Mouse (Mus musculus): Measurements from ENCODE around the gene Marcks. TPM values are rescaled to one million over a fixed set of nuclear protein-coding genes. Genes with fewer than 3 reads are reported as not detected.

Marcks gene
- polyA plus RNA-seq, 1 experiment, result 39.0 TPM

- TF ChIP-seq POLR2A (IDR thresholded peaks at IDR 0.05; ENCODE audit: borderline replicate concordance, extremely low read depth, low read depth, low read length) (peak; percentile 32; the same call in 1 of the 2 replicates), CTCF (IDR thresholded peaks at IDR 0.05; ENCODE audit: insufficient read depth, low read length) (no peak)
- peak; percentile 53 for DNase-seq
- Histone ChIP-seq H3K4me1 (ENCODE audit: control insufficient read depth, insufficient read depth, low read length) (no peaks in the 10 kb centered on the region; the same call in 1 of the 2 replicates), H3K4me3 (replicated peaks; ENCODE audit: extremely low read depth, low read depth, low read length) (peak overlapping the region; percentile 92)
- 2% methylated on average over 24 of the region's 24 CpGs for WGBS
Observed at GRCm38 (mm10) chr10:37137531-37138310, 999 bp downstream of the Marcks start.

- H3K4me1 ChIP-seq (ENCODE audit: control insufficient read depth, insufficient read depth, low read length), result no peaks in the 10 kb centered on the region; the same call in 1 of the 2 replicates
- peak overlapping the region; percentile 92 for H3K4me3 ChIP-seq (replicated peaks; ENCODE audit: extremely low read depth, low read depth, low read length)
- TF ChIP-seq POLR2A (IDR thresholded peaks at IDR 0.05; ENCODE audit: borderline replicate concordance, extremely low read depth, low read depth, low read length), result peak; percentile 46; the same call in 1 of the 2 replicates
- peak; percentile 40; the same call in 1 of the 2 replicates for TF ChIP-seq CTCF (IDR thresholded peaks at IDR 0.05; ENCODE audit: insufficient read depth, low read length)
- WGBS, result under 1% methylated on average over 47 of the region's 49 CpGs
- DNase-seq, result peak; percentile 93
Observed at GRCm38 (mm10) chr10:37136981-37137518, 1.7 kb downstream of the Marcks start.

GRCm38 (mm10) chr10:37135951-37136751, 2.6 kb downstream of the Marcks start:
- DNase-seq, result peak; percentile 71
- peak overlapping the region; percentile 88 for H3K4me3 ChIP-seq (replicated peaks; ENCODE audit: extremely low read depth, low read depth, low read length)
- TF ChIP-seq POLR2A (IDR thresholded peaks at IDR 0.05; ENCODE audit: borderline replicate concordance, extremely low read depth, low read depth, low read length), result no peak
- no peak for TF ChIP-seq CTCF (IDR thresholded peaks at IDR 0.05; ENCODE audit: insufficient read depth, low read length)
- WGBS, result 2% methylated on average over 88 of the region's 99 CpGs
- no peaks in the 10 kb centered on the region; the same call in 1 of the 2 replicates for H3K4me1 ChIP-seq (ENCODE audit: control insufficient read depth, insufficient read depth, low read length)

- no peak for DNase-seq
- H3K4me3 ChIP-seq (replicated peaks; ENCODE audit: extremely low read depth, low read depth, low read length), result no peak overlapping the region
- TF ChIP-seq POLR2A (IDR thresholded peaks at IDR 0.05; ENCODE audit: borderline replicate concordance, extremely low read depth, low read depth, low read length) (no peak), CTCF (IDR thresholded peaks at IDR 0.05; ENCODE audit: insufficient read depth, low read length) (no peak)
- no peaks in the 10 kb centered on the region; the same call in 1 of the 2 replicates for H3K4me1 ChIP-seq (ENCODE audit: control insufficient read depth, insufficient read depth, low read length)
- WGBS, result 80% methylated on average over 4 of the region's 4 CpGs
Observed at GRCm38 (mm10) chr10:37133876-37134708, 4.6 kb downstream of the Marcks start.

GRCm38 (mm10) chr10:37132671-37133070, 6.0 kb downstream of the Marcks start:
- no peak for DNase-seq
- H3K4me3 ChIP-seq (replicated peaks; ENCODE audit: extremely low read depth, low read depth, low read length), result no peak overlapping the region
- no peaks in the 10 kb centered on the region; the same call in 1 of the 2 replicates for H3K4me1 ChIP-seq (ENCODE audit: control insufficient read depth, insufficient read depth, low read length)
- WGBS, result 98% methylated on average over 4 of the region's 4 CpGs
- no peak for TF ChIP-seq POLR2A (IDR thresholded peaks at IDR 0.05; ENCODE audit: borderline replicate concordance, extremely low read depth, low read depth, low read length)
- TF ChIP-seq CTCF (IDR thresholded peaks at IDR 0.05; ENCODE audit: insufficient read depth, low read length), result no peak

GRCm38 (mm10) chr10:37129652-37130051, 9.1 kb downstream of the Marcks start:
- no peaks in the 10 kb centered on the region; the same call in 1 of the 2 replicates for H3K4me1 ChIP-seq (ENCODE audit: control insufficient read depth, insufficient read depth, low read length)
- 79% methylated on average over 3 of the region's 3 CpGs for WGBS
- DNase-seq, result no peak
- TF ChIP-seq CTCF (IDR thresholded peaks at IDR 0.05; ENCODE audit: insufficient read depth, low read length) (no peak), POLR2A (IDR thresholded peaks at IDR 0.05; ENCODE audit: borderline replicate concordance, extremely low read depth, low read depth, low read length) (no peak)
- no peak overlapping the region for H3K4me3 ChIP-seq (replicated peaks; ENCODE audit: extremely low read depth, low read depth, low read length)

GRCm38 (mm10) chr10:37115329-37115728, 23.4 kb downstream of the Marcks start:
- Histone ChIP-seq H3K4me1 (ENCODE audit: control insufficient read depth, insufficient read depth, low read length) (no peaks in the 10 kb centered on the region), H3K4me3 (replicated peaks; ENCODE audit: extremely low read depth, low read depth, low read length) (no peak overlapping the region)
- WGBS, result 73% methylated on average over 2 of the region's 2 CpGs
- TF ChIP-seq CTCF (IDR thresholded peaks at IDR 0.05; ENCODE audit: insufficient read depth, low read length), result no peak
- TF ChIP-seq POLR2A (IDR thresholded peaks at IDR 0.05; ENCODE audit: borderline replicate concordance, extremely low read depth, low read depth, low read length), result no peak
- DNase-seq, result no peak

- 73% methylated on average over 4 of the region's 4 CpGs for WGBS
- DNase-seq, result no peak
- TF ChIP-seq POLR2A (IDR thresholded peaks at IDR 0.05; ENCODE audit: borderline replicate concordance, extremely low read depth, low read depth, low read length), result no peak
- no peak for TF ChIP-seq CTCF (IDR thresholded peaks at IDR 0.05; ENCODE audit: insufficient read depth, low read length)
- Histone ChIP-seq H3K4me1 (ENCODE audit: control insufficient read depth, insufficient read depth, low read length) (no peaks in the 10 kb centered on the region), H3K4me3 (replicated peaks; ENCODE audit: extremely low read depth, low read depth, low read length) (no peak overlapping the region)
Observed at GRCm38 (mm10) chr10:37112812-37113211, 25.9 kb downstream of the Marcks start.

Data from lung, adult 2 months (tissue).